Mouse (Mus musculus): Measurements from ENCODE around the gene H2-Ob.
"Not testable (repeated sequence)": the region's sequence is repeated elsewhere in the genome, so short reads cannot be mapped to it uniquely, and the experiment has no call there.

Gene H2-Ob

GRCm38 (mm10) chr17:34207866-34208265, 30.8 kb upstream of the H2-Ob start:
- no peak for DNase-seq (ENCODE audit: low read depth, low spot score)

DNA sequence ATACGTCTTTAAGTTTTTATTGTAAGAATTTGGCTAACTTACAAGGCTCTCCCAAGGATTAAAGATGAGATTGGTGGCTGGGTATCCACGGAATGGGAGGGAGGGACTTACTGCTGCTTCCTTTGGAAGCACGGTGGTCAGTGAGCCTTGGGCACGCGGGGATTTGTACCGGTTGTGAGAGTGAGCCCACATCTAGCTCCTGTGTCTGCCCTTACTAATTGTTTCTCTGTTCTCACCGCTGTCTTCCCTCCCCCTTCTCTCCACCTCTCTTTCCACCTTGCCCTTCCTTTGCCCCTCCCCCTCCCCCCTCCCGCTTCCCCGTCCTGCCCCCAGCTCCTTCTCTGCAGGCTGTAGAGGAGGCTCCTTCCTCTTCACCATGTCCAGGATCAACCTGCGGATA, 30.3 kb upstream of the H2-Ob start:
- no peak for DNase-seq (ENCODE audit: low read depth, low spot score)

DNA sequence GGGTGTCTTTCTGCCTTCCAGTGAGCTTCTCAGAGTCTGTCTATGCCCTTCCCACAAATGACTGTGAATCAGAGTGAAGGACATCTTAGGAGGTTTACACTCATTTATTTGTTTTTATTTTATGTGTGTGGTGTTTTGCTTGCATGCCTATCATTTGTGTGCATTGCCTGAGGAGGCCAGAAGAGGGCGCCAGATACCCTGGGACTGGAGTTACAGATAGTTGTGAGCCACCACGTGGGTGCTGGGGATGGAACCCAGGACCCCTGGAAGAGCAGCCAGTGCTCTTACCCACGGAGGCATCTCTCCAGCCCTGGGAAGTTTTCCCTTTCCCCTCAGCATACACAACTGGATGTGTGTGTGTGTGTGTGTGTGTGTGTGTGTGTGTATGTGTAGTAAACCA, 29.0 kb upstream of the H2-Ob start:
- DNase-seq (ENCODE audit: low read depth, low spot score): no peak

DNA sequence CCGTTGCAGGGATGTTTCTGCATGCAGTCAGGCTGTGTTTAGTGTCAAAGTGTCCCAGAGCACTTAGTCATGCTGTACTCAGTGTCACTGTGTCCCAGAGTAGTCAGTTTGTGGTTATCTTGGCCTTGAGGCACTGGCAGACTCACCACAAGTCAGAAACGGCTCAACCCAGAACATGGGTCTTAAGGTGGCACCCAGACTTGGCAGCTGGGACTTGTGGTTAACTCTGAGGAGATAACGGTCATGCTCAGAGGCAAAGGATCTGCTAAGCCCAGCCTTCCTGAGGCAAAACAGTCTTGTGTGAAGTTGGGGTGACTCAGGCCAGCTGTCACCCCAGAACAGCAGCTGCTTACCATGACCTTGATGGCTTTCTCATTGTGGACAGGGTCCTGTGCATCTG, 28.1 kb upstream of the H2-Ob start:
- no peak for DNase-seq (ENCODE audit: low read depth, low spot score)

DNA sequence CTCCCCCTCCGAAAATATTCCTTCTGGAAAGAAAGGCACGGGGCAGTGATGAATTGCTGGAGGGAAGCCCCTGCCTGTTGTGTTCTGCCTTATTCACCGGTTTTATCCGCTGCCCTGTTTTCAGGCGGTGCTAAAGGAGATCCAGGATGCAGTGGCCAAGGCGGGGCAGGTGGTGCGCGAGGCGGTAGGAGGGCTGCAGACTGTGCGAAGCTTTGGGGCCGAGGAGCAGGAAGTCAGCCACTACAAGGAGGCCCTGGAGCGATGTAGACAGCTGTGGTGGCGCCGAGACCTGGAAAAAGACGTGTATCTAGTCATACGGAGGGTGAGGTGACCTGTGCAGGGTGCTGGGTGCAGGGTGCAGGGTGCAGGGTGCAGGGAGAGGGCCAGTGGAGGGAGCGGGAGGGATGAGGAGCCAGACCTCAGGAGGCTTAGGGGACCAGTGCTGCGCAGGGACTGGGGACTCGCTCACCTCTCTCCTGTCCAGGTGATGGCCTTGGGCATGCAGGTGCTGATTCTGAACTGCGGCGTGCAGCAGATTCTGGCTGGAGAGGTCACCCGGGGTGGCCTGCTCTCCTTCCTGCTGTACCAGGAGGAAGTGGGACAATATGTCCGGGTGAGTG, 26.8 kb upstream of the H2-Ob start:
- no peak for DNase-seq (ENCODE audit: low read depth, low spot score)

DNA sequence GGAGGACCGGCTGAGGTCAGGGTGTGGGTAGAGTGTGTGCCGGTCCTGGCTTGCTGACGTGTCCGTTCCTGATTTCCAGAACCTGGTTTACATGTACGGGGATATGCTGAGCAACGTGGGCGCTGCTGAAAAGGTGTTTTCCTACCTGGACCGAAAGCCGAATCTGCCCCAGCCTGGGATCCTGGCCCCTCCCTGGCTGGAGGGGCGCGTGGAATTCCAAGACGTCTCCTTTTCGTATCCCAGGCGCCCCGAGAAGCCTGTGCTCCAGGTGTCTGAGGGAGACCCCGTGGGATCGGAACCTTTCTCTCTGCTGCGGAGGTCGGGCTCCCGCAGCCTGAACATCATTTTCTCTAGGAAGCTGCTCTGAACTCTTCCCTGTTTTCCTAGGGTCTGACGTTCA, 24.8 kb upstream of the H2-Ob start:
- DNase-seq (ENCODE audit: low read depth, low spot score): no peak

- no peak for DNase-seq (ENCODE audit: low read depth, low spot score)
Measured at GRCm38 (mm10) chr17:34215176-34215575, 23.5 kb upstream of the H2-Ob start.

DNA sequence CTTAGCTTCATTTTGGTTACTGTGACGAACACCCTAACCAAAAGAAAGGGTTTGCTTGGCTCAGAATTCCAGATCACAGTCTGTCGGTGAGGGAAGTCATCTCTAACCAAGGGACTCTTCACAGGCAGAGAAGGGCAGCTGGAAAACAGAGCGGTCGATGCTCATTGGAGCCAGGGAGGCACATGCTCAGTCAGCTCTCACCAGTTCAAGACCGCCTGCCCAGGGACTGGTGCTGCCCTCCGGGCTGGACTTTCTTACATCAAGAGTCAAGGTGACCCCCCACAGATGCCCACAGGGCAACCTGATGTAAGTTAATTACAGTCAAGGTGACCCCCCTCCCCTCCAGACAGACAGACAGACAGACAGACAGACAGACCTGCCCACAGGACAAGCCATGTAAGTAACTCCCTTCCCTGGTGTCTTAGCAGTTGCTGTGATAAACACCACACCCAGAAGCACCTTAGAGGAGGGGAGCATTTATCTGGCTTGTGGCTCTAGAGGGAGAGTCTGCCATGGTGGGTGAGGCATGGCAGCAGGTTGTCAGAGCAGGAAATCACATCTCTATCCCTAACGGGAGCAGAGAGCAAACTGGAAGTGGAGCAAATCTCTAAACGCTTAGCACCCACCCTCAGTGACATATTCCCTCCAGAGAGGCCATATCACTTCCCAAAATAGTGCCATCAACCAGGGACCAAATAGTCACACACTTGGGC, 21.3 kb upstream of the H2-Ob start:
- DNase-seq (ENCODE audit: low read depth, low spot score): no peak

GRCm38 (mm10) chr17:34217986-34218385, 20.7 kb upstream of the H2-Ob start:
- DNase-seq (ENCODE audit: low read depth, low spot score): no peak

DNA sequence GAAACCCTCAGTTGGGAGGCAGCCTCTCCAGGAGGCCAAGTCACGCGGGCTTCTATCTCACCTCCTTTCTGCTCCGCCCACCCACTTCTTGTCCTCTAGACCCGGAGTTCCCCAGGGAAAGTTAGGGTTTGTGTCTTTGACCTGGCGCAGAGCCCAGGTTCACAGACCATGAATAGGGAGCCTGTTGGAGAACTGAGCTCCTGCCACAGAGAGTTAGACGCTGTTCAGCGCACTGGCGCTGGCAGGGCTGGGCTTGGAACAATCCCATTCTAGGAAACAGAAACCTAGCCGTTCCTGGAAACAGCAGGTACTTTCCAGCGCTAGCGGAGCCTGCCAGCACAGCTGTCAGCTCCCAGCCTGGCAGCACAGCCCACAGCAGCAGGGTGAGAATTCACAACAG, 20.0 kb upstream of the H2-Ob start:
- no peak for DNase-seq (ENCODE audit: low read depth, low spot score)

GRCm38 (mm10) chr17:34219096-34219495, 19.6 kb upstream of the H2-Ob start:
- not testable (repeated sequence) for DNase-seq (ENCODE audit: low read depth, low spot score)

DNA sequence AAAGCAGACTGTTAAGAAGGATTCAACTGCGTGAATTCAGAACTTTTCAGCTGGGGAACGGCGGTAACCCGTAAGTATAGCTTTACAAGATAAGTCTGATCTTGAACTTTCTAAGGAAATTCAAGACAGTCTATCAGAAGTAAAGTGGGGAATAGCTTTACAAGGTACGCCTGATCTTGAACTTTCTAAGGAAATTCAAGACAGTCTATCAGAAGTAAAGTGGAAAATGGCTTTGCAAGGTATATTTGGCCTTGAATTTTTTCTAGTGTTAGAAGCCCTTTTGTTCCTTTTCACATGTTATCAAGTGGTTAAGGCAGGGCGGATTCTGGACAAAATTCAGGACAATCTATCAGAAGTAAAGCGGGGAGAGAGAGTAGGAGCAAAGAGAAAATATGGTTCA, 18.9 kb upstream of the H2-Ob start:
- DNase-seq (ENCODE audit: low read depth, low spot score): not testable (repeated sequence)

DNA sequence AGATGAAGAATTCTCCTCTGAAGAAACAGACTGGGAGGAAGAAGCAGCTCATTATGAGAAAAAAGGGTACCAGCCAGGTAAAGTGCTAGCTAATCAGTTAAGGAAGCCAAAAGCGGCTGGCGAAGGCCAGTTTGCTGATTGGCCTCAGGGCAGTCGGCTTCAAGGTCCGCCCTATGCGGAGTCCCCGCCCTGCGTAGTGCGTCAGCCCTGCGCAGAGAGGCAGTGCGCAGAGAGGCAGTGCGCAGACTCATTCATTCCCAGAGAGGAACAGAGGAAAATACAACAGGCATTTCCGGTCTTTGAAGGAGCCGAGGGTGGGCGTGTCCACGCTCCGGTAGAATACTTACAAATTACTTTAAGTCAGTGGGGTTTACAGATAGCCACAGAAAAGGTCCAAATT, 18.3 kb upstream of the H2-Ob start:
- not testable (repeated sequence) for DNase-seq (ENCODE audit: low read depth, low spot score)

DNA sequence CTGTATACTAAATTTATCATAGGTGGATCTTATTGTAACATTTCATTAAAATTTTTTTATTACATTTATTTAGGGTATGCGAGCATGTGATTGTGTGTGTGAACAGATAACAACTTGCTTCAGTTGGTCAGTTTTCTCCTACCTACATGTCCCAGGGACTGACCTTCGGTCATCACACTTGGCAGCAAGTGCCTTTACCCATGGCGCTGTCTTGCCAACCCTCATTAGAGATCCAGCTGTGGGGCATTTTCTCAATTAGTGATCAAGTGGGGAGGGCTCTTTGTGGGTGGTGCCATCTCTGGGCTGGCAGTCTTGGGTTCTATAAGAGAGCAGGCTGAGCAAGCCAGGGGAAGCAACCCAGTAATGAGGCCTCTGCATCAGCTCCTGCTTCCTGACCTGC, 13.9 kb upstream of the H2-Ob start:
- no peak for DNase-seq (ENCODE audit: low read depth, low spot score)

DNA sequence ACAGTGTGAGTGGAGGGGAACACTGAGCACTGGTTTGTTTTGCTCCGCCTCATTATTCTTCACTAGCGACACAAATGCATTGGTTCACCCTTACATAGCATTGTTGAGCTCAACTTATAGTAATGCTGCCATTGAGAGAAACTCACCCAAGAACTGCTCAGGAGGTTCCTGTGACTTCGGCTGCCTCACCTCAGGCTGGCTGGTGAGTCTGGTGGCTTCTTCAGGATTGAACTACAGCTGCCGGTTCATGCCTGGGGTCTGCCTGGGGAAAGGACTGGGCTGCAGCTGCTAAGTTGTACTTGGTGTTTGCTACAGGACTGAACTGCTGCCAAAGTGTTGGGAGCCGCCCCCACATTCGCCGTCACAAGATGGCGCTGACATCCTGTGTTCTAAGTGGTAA, 13.3 kb upstream of the H2-Ob start:
- no peak for DNase-seq (ENCODE audit: low read depth, low spot score)

GRCm38 (mm10) chr17:34225911-34226310, 12.8 kb upstream of the H2-Ob start:
- not testable (repeated sequence) for DNase-seq (ENCODE audit: low read depth, low spot score)

DNA sequence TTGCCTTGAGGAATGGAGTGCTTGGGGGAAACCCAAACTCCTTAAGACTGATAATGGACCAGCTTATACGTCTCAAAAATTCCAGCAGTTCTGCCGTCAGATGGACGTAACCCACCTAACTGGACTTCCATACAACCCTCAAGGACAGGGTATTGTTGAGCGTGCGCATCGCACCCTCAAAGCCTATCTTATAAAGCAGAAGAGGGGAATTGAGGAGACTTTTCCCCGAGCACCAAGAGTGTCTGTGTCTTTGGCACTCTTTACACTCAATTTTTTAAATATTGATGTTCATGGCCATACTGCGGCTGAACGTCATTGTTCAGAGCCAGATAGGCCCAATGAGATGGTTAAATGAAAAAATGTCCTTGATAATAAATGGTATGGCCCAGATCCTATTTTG, 7.7 kb upstream of the H2-Ob start:
- DNase-seq (ENCODE audit: low read depth, low spot score): not testable (repeated sequence)

- not testable (repeated sequence) for DNase-seq (ENCODE audit: low read depth, low spot score)
Measured at GRCm38 (mm10) chr17:34232021-34232420, 6.7 kb upstream of the H2-Ob start.

DNA sequence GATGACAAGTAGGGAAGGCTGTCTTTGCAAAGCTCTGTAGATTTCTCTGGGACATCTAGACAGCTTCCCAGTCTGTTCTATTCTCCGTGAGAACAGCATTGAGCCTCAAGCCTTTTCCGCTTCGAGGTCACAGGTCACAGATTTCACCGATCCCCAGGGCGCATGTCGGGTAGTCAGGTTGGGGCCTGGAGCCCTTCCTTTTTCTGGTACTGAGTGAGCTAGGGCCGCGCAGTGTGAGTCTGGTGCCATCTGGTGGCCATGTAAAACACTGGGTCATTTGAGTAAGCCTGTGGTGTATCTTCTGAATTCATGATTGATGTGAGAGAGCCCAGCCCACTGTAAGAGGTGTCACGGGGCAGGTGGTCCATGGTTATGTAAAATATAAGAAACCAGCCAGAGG, 3.8 kb upstream of the H2-Ob start:
- DNase-seq (ENCODE audit: low read depth, low spot score): peak; percentile 69

- no peak for DNase-seq (ENCODE audit: low read depth, low spot score)
Measured at GRCm38 (mm10) chr17:34236691-34237090, 2.0 kb upstream of the H2-Ob start.

DNA sequence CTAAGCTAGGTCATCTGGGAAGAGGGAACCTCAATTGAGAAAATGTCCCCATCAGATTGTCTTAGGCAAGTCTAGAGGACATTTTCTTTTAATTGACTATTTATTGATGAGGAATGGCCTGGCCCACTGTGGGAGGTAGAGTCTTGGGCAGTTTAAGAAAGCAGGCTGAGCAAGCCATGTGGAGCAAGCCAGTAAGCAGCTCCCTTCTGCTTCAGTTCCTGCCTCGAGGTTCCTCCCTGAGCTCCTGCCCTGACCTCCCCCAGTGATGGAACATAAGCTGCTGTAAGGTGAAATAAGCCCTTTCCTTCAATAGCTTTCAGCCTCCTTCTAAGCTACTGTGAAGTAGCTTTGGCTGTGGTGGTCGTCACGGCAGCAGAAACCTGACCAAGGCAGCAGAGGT, 962 bp upstream of the H2-Ob start:
- DNase-seq (ENCODE audit: low read depth, low spot score): no peak

GRCm38 (mm10) chr17:34239601-34240041, 918 bp downstream of the H2-Ob start:
- no peak for DNase-seq (ENCODE audit: low read depth, low spot score)

DNA sequence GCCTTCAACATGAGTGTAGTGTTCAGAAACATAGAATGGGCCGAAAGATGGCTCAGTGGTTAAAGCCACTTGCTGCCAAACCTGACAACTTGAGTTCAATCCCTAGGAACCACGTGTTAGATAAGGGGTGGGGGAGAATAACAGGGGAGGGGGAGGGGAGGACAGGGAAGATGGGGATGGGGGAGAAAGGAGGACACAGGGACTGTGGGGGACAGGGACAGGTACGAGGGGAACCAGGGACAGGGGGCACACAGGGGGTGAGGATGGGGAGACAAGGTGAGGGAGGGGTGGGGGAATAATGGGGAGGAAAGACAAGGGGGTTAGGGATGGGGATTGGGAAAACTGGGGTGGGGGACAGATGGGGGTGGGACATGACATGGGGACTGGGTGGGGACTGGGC, 1.7 kb downstream of the H2-Ob start:
- DNase-seq (ENCODE audit: low read depth, low spot score): no peak

DNA sequence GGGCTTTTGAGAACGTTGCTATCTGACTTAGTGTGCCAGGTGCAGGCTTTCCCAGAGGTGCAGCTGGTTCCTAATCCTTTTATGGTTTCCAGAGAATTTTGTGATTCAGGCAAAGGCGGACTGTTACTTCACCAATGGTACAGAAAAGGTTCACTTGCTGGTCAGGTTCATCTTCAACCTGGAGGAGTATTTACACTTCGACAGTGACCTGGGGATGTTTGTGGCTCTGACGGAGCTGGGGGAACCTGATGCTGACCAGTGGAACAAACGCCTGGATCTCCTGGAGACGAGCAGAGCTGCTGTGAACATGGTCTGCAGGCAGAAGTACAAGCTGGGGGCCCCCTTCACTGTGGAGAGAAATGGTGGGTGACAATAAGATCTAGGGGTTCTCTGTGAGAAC, 2.2 kb downstream of the H2-Ob start:
- no peak for DNase-seq (ENCODE audit: low read depth, low spot score)

All from retina, postnatal 7 days (tissue).